Mouse (Mus musculus) limb, embryonic 14.5 days (tissue): ENCODE measurements at regions not wholly inside any gene's neighbourhood (a gene's known extent, or its start where the extent isn't known, plus 50 kb on each side); places are given as distances from the start of the nearest gene placed in this dataset.

Experiments
- ATAC-seq: fragments of 200-750 bp; cut with Nextera tagmentation; 2 replicates; pipeline ENCODE4 v1.8.0; 2017; ENCODE audit warnings: low read depth, moderate number of reproducible peaks, moderate TSS enrichment; ENCODE audit not compliant: low FRiP score
- DNase-seq: peaks from one replicate; pipeline ENCODE4 v3.0.0-alpha.2; 2015; ENCODE audit warnings: low spot score
- H3K27ac ChIP-seq: fragments of 300-500 bp; sonication (generic); replicated peaks from 2 replicates; pipeline ENCODE4 v1.5.1; 2014; ENCODE audit warnings: low read depth, mild to moderate bottlenecking, low read length, moderate library complexity, mixed read lengths
- H3K27me3 ChIP-seq: fragments of 300-500 bp; sonication (generic); 2 replicates; pipeline ENCODE4 v1.6.1; 2014; ENCODE audit warnings: low read length, mixed read lengths; ENCODE audit not compliant: control insufficient read depth, insufficient read depth
- H3K36me3 ChIP-seq: fragments of 300-500 bp; sonication (generic); 2 replicates; pipeline ENCODE4 v1.6.1; 2014; ENCODE audit warnings: mild to moderate bottlenecking, low read length, moderate library complexity, mixed read lengths; ENCODE audit not compliant: control insufficient read depth, insufficient read depth
- H3K4me1 ChIP-seq: fragments of 300-500 bp; sonication (generic); 2 replicates; pipeline ENCODE4 v1.6.1; 2014; ENCODE audit warnings: antibody characterized with exemption, low read length, mixed read lengths; ENCODE audit not compliant: control insufficient read depth, insufficient read depth
- H3K4me2 ChIP-seq: fragments of 300-500 bp; sonication (generic); replicated peaks from 2 replicates; pipeline ENCODE4 v1.6.1; 2014; ENCODE audit warnings: low read depth, mild to moderate bottlenecking, low read length, moderate library complexity; ENCODE audit not compliant: severe bottlenecking
- H3K4me3 ChIP-seq: fragments of 300-500 bp; sonication (generic); replicated peaks from 2 replicates; pipeline ENCODE4 v1.5.1; 2014; ENCODE audit warnings: low read length
- H3K9ac ChIP-seq: fragments of 300-500 bp; sonication (generic); 2 replicates; pipeline ENCODE4 v1.6.1; 2014; ENCODE audit warnings: mild to moderate bottlenecking, low read depth, low read length, moderate library complexity; ENCODE audit not compliant: severe bottlenecking
- H3K9me3 ChIP-seq: fragments of 300-500 bp; sonication (generic); 2 replicates; pipeline ENCODE4 v1.6.1; 2016; ENCODE audit warnings: low read length; ENCODE audit not compliant: control insufficient read depth
- POLR2A ChIP-seq: fragments of 200-500 bp; IDR thresholded peaks from 2 replicates; pipeline ENCODE4 v1.8.0; 2012; ENCODE audit warnings: inconsistent platforms, mild to moderate bottlenecking, moderate library complexity, borderline replicate concordance; ENCODE audit not compliant: insufficient read depth, insufficient read length; ENCODE audit errors: extremely low read depth
- WGBS: fragments of 180-500 bp; shearing (Covaris S2); extraction: QIAGEN DNeasy Blood & Tissue Kit; methylation state at CpG from one replicate; pipeline ENCODE4 v1.1.7; 2014; 5-methylcytosine and 5-hydroxymethylcytosine counted together

- Histone ChIP-seq H3K9me3 (no peaks in the 10 kb centered on the region), H3K36me3 (no peaks in the 10 kb centered on the region), H3K9ac (no peak overlapping the region), H3K27me3 (no peaks in the 10 kb centered on the region), H3K4me2 (no peak overlapping the region), H3K4me1 (no peaks in the 10 kb centered on the region), H3K27ac (no peak overlapping the region), H3K4me3 (no peak overlapping the region)
- DNase-seq (no peak), ATAC-seq (no peak)
- no peak for TF ChIP-seq POLR2A
- 59% methylated on average over 3 of the region's 3 CpGs for WGBS
Measured at GRCm38 (mm10) chr5:75788087-75788486, 190.2 kb downstream of the Kdr start.

- Histone ChIP-seq H3K4me1 (no peaks in the 10 kb centered on the region), H3K4me2 (no peak overlapping the region), H3K4me3 (no peak overlapping the region), H3K9ac (no peak overlapping the region), H3K9me3 (no peaks in the 10 kb centered on the region), H3K36me3 (no peaks in the 10 kb centered on the region), H3K27me3 (no peaks in the 10 kb centered on the region), H3K27ac (no peak overlapping the region)
- DNase-seq: no peak
- 90% methylated on average over 3 of the region's 3 CpGs for WGBS
- no peak for ATAC-seq
- no peak for TF ChIP-seq POLR2A
Measured at GRCm38 (mm10) chr5:75786196-75786595, 192.1 kb downstream of the Kdr start.

GRCm38 (mm10) chr5:75784998-75785593, 193.2 kb downstream of the Kdr start:
- H3K27ac ChIP-seq: no peak overlapping the region
- H3K9me3 ChIP-seq: no peaks in the 10 kb centered on the region
- H3K4me3 ChIP-seq: no peak overlapping the region
- no peak overlapping the region for H3K4me2 ChIP-seq
- no peak for DNase-seq
- 83% methylated on average over 8 of the region's 8 CpGs for WGBS
- H3K4me1 ChIP-seq: no peaks in the 10 kb centered on the region
- no peak overlapping the region for H3K9ac ChIP-seq
- TF ChIP-seq POLR2A: no peak
- no peak for ATAC-seq
- no peaks in the 10 kb centered on the region for H3K27me3 ChIP-seq
- H3K36me3 ChIP-seq: no peaks in the 10 kb centered on the region

GRCm38 (mm10) chr5:75770592-75770991, 195.9 kb downstream of the Kit start:
- no peaks in the 10 kb centered on the region for H3K9me3 ChIP-seq
- TF ChIP-seq POLR2A: no peak
- WGBS: 78% methylated on average over 5 of the region's 5 CpGs
- H3K4me3 ChIP-seq: no peak overlapping the region
- H3K27ac ChIP-seq: no peak overlapping the region
- H3K36me3 ChIP-seq: no peaks in the 10 kb centered on the region
- ATAC-seq: no peak
- no peaks in the 10 kb centered on the region for H3K27me3 ChIP-seq
- no peak overlapping the region for H3K9ac ChIP-seq
- no peak for DNase-seq
- no peak overlapping the region for H3K4me2 ChIP-seq
- H3K4me1 ChIP-seq: no peaks in the 10 kb centered on the region

- Histone ChIP-seq H3K4me3 (no peak overlapping the region), H3K4me1 (no peaks in the 10 kb centered on the region), H3K27me3 (no peaks in the 10 kb centered on the region), H3K4me2 (no peak overlapping the region), H3K9ac (no peak overlapping the region), H3K9me3 (no peaks in the 10 kb centered on the region), H3K36me3 (no peaks in the 10 kb centered on the region), H3K27ac (no peak overlapping the region)
- ATAC-seq (no peak), DNase-seq (no peak)
- 79% methylated on average over 1 of the region's 1 CpGs for WGBS
- no peak for TF ChIP-seq POLR2A
Measured at GRCm38 (mm10) chr5:75767213-75767612, 192.5 kb downstream of the Kit start.

GRCm38 (mm10) chr5:75762374-75762773, 187.7 kb downstream of the Kit start:
- DNase-seq (no peak), ATAC-seq (no peak)
- no peak overlapping the region for H3K27ac ChIP-seq
- no peak overlapping the region for H3K4me3 ChIP-seq
- 73% methylated on average over 6 of the region's 6 CpGs for WGBS
- H3K4me2 ChIP-seq: no peak overlapping the region
- H3K4me1 ChIP-seq: no peaks in the 10 kb centered on the region
- H3K9me3 ChIP-seq: no peaks in the 10 kb centered on the region
- TF ChIP-seq POLR2A: no peak
- no peak overlapping the region for H3K9ac ChIP-seq
- H3K27me3 ChIP-seq: no peaks in the 10 kb centered on the region
- H3K36me3 ChIP-seq: no peaks in the 10 kb centered on the region
